Mouse (Mus musculus) brain, embryonic 14.5 days (tissue): ENCODE measurements around the gene Pinlyp.
"Not testable (repeated sequence)": the region's sequence is repeated elsewhere in the genome, so short reads cannot be mapped to it uniquely, and the experiment has no call there.

ENCODE experiments used
- CTCF ChIP-seq: fragments of 200-500 bp; IDR thresholded peaks from 2 replicates; pipeline ENCODE4 v1.5.1; 2012; ENCODE audit warnings: inconsistent platforms, mild to moderate bottlenecking, moderate library complexity, borderline replicate concordance; ENCODE audit not compliant: insufficient read depth, insufficient read length; ENCODE audit errors: extremely low read depth
- POLR2A ChIP-seq: fragments of 200-500 bp; IDR thresholded peaks from 2 replicates; pipeline ENCODE4 v1.6.1; 2012; ENCODE audit warnings: mild to moderate bottlenecking, inconsistent platforms, borderline replicate concordance; ENCODE audit not compliant: poor library complexity, insufficient read depth, insufficient read length, severe bottlenecking; ENCODE audit errors: extremely low read depth

DNA sequence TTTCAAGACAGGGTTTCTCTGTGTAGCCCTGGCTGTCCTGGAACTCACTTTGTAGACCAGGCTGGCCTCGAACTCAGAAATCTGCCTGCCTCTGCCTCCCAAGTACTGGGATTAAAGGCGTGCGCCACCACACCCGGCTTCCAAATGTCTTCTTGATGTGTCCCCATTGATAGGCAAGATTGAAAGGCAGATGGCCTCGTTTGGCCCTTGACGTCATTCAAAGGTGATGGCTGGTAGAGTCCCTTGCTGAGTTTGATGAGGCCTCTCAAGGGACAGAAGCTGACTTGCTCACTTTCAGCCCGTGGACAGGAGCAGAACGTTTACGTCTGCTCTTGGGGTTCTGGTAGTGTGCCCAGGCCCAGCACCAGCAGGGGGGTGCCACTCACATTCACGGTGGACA, 25.9 kb downstream of the Pinlyp start:
- TF ChIP-seq CTCF, POLR2A: not testable (repeated sequence)
